Mouse (Mus musculus): ENCODE measurements around the gene Psmc4.

Gene Psmc4

GRCm38 (mm10) chr7:28049476-28050409 lies at the start of gene Psmc4:
Gene Psmc4 (minus strand): TSS chr7:28050101.
- peak; percentile 93 for DNase-seq (ENCODE audit: extremely low spot score)

GRCm38 (mm10) chr7:28099101-28099500 lies 49.2 kb upstream of the Psmc4 start:
- DNase-seq (ENCODE audit: extremely low spot score) = no peak

- DNase-seq (ENCODE audit: extremely low spot score) = no peak
These were observed 43.6 kb upstream of the Psmc4 start for GRCm38 (mm10) chr7:28093541-28093940.

GRCm38 (mm10) chr7:28086236-28086635 lies 36.3 kb upstream of the Psmc4 start:
- DNase-seq (ENCODE audit: extremely low spot score) = no peak

GRCm38 (mm10) chr7:28084215-28084614 lies 34.3 kb upstream of the Psmc4 start:
- DNase-seq (ENCODE audit: extremely low spot score) = no peak

GRCm38 (mm10) chr7:28070531-28071298 lies 20.8 kb upstream of the Psmc4 start, which contains the start of gene Fcgbp:
Gene Fcgbp (plus strand): TSS chr7:28071236.
- no peak for DNase-seq (ENCODE audit: extremely low spot score)

- DNase-seq (ENCODE audit: extremely low spot score) = no peak
These were observed 19.8 kb upstream of the Psmc4 start for GRCm38 (mm10) chr7:28069546-28070172.

- no peak for DNase-seq (ENCODE audit: extremely low spot score)
These were observed 18.8 kb upstream of the Psmc4 start for GRCm38 (mm10) chr7:28068661-28069060.

- DNase-seq (ENCODE audit: extremely low spot score) = no peak
These were observed 10.1 kb upstream of the Psmc4 start for GRCm38 (mm10) chr7:28059972-28060371.

- no peak for DNase-seq (ENCODE audit: extremely low spot score)
These were observed 3.4 kb upstream of the Psmc4 start for GRCm38 (mm10) chr7:28053046-28053930.

GRCm38 (mm10) chr7:28050584-28050983 lies 683 bp upstream of the Psmc4 start:
- no peak for DNase-seq (ENCODE audit: extremely low spot score)

- no peak for DNase-seq (ENCODE audit: extremely low spot score)
These were observed 5.4 kb downstream of the Psmc4 start for GRCm38 (mm10) chr7:28044524-28044923.

- DNase-seq (ENCODE audit: extremely low spot score) = no peak
These were observed 35.5 kb downstream of the Psmc4 start for GRCm38 (mm10) chr7:28014445-28014810.

GRCm38 (mm10) chr7:28013549-28014444 lies 36.1 kb downstream of the Psmc4 start, which contains the start of gene Zfp850:
Gene Zfp850 (minus strand): TSS chr7:28014115.
- peak; percentile 85 for DNase-seq (ENCODE audit: extremely low spot score)

- DNase-seq (ENCODE audit: extremely low spot score) = no peak
These were observed 39.6 kb downstream of the Psmc4 start for GRCm38 (mm10) chr7:28010271-28010670.

All from embryo, embryonic 9.5 days (tissue).